Mouse (Mus musculus) liver, adult 2 months (tissue): ENCODE measurements around the gene Cdh4.

ENCODE experiments used
- CTCF ChIP-seq: fragments of 200-500 bp; IDR thresholded peaks from 2 replicates; pipeline ENCODE4 v1.5.1; 2011; ENCODE audit warnings: low read depth, low read length, control low read depth
- POLR2A ChIP-seq: fragments of 200-500 bp; IDR thresholded peaks from 2 replicates; pipeline ENCODE4 v1.6.1; 2011; ENCODE audit warnings: low read length, control low read depth; ENCODE audit not compliant: insufficient read depth; ENCODE audit errors: extremely low read depth

DNA sequence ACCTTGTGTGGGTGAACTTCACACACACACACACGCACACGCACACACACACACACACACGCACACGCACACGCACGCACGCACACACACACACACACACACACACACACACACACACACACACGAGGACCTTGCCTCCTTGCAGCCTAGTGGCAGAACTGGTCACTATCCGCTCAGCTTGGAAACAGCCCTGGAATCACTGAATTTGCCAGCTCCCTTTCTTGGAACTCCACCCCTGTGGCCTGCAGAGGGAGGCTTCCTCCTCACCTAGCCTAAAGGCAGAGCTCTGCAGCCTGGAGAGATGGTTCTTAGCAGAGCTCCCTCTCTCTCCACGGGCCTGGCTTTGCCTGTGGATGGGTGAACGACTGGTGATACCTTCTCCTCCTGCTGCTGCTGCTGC is 1.7 kb downstream of the Cdh4 start:
- TF ChIP-seq CTCF (no peak), POLR2A (no peak)
